21 mouse cellular contexts compared by ENCODE assay signal in the genomic region with DNA sequence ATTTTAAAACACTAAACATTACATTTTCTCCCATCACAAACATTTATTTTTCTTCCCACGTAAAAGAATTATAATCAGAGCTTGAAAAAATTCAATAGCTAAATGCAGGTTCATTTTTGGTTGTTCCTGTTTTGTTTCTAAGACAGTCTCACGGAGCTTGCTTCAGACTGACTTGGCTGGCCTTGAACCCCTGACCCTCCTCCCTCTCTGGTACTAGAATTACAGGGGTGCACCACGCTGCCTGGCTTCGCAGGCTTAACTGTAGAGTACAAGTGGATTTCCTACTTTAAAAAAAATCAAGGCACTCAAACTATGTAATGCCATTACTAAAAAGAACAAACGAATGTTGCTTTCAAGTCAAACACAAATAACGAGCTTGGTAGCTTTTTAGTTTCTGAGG. TPM values are rescaled to one million over a fixed set of nuclear protein-coding genes. Genes with fewer than 3 reads are reported as not detected.
DNase-seq lines count a peak whose midpoint lies in the region; ATAC-seq and TF ChIP-seq lines count a peak whose summit lies in the region.
"Had no signal": no experiment of that assay in that cellular context is flagged by ENCODE, and none has a peak within 500 bp of the region (broad histone marks: within the 10 kb centered on the region; RNA-seq: fewer than 3 reads in every experiment).

No protein-coding gene starts in this region.

- H3K4me2 ChIP-seq in midbrain, postnatal 0 days (ENCODE audit: low read depth, low read length, poor library complexity, severe bottlenecking): no peak overlapping the region
- no peak overlapping the region for H3K4me2 ChIP-seq in midbrain, embryonic 14.5 days (ENCODE audit: low read length)
- H3K4me2 ChIP-seq in intestine, postnatal 0 days (replicated peaks; ENCODE audit: low read depth): no peak overlapping the region
- H3K4me2 ChIP-seq: embryonic facial prominence, embryonic 15.5 days; heart, embryonic 12.5 days; hindbrain, embryonic 14.5 days; intestine, embryonic 15.5 days had no signal

- 70% methylated on average over 6 of the region's 6 CpGs for WGBS in midbrain, postnatal 0 days
- WGBS in midbrain, embryonic 14.5 days: 79% methylated on average over 6 of the region's 6 CpGs
- WGBS in intestine, postnatal 0 days: 70% methylated on average over 6 of the region's 6 CpGs

- no peak for TF ChIP-seq CTCF in midbrain, postnatal 0 days (IDR thresholded peaks at IDR 0.05)
- no peak for TF ChIP-seq CTCF in intestine, postnatal 0 days (IDR thresholded peaks at IDR 0.05; ENCODE audit: low read depth)

- H3K36me3 ChIP-seq in midbrain, postnatal 0 days (ENCODE audit: insufficient read depth, low read length): no peaks in the 10 kb centered on the region
- H3K36me3 ChIP-seq in midbrain, embryonic 14.5 days (ENCODE audit: control insufficient read depth, insufficient read depth, low read length): no peaks in the 10 kb centered on the region
- H3K36me3 ChIP-seq in intestine, postnatal 0 days (ENCODE audit: control insufficient read depth, insufficient read depth): no peaks in the 10 kb centered on the region
- H3K36me3 ChIP-seq: embryonic facial prominence, embryonic 15.5 days; forebrain, embryonic 10.5 days; heart, embryonic 12.5 days; hindbrain, embryonic 10.5 days; intestine, embryonic 15.5 days had no signal

- peak overlapping the region; percentile 26; the same call in 1 of the 2 replicates for H3K27ac ChIP-seq in midbrain, postnatal 0 days (ENCODE audit: low read depth, low read length)
- no peak overlapping the region for H3K27ac ChIP-seq in midbrain, embryonic 14.5 days (replicated peaks; ENCODE audit: low read depth, low read length)
- H3K27ac ChIP-seq in intestine, postnatal 0 days (ENCODE audit: low read depth, low read length): no peak overlapping the region
- H3K27ac ChIP-seq: embryonic facial prominence, embryonic 15.5 days; forebrain, embryonic 10.5 days; gastrocnemius, adult 2 months; hindbrain, embryonic 10.5 days; hindbrain, embryonic 14.5 days; intestine, embryonic 15.5 days had no signal

- no peak for DNase-seq in frontal cortex, postnatal 36 days (ENCODE audit: low spot score in 2 of 2)
- DNase-seq in midbrain, postnatal 0 days (ENCODE audit: low spot score): no peak
- DNase-seq in midbrain, embryonic 14.5 days: no peak
- peak; percentile 42 for DNase-seq in adrenal gland, adult 2 months
- peak; percentile 23 for DNase-seq in adrenal gland, postnatal 14 days
- DNase-seq in embryo, embryonic 9.5 days (ENCODE audit: extremely low spot score): no peak
- DNase-seq: cerebellum, adult 18-20 months; cerebellum, adult 9-11 months; cerebellum, postnatal 36 days; gastrocnemius, adult 2 months; gastrocnemius, postnatal 25 days had no signal

- no peak overlapping the region for H3K9ac ChIP-seq in midbrain, postnatal 0 days (replicated peaks; ENCODE audit: low read length, poor library complexity, severe bottlenecking)
- H3K9ac ChIP-seq in midbrain, embryonic 14.5 days (replicated peaks; ENCODE audit: low read length): no peak overlapping the region
- H3K9ac ChIP-seq in intestine, postnatal 0 days (ENCODE audit: low read depth, low read length): no peak overlapping the region
- H3K9ac ChIP-seq: embryonic facial prominence, embryonic 15.5 days; heart, embryonic 12.5 days; hindbrain, embryonic 14.5 days; intestine, embryonic 15.5 days had no signal

- ATAC-seq in frontal cortex, adult (ENCODE audit: low TSS enrichment): peak; percentile 41; the same call in 1 of the 2 replicates
- ATAC-seq in midbrain, postnatal 0 days (ENCODE audit: low FRiP score): no peak
- no peak for ATAC-seq in midbrain, embryonic 14.5 days (ENCODE audit: low FRiP score, low TSS enrichment)
- ATAC-seq in intestine, postnatal 0 days: no peak
- ATAC-seq: forebrain, embryonic 14.5 days; intestine, embryonic 15.5 days had no signal

- H3K4me1 ChIP-seq in midbrain, postnatal 0 days (ENCODE audit: insufficient read depth, low read length): 0 out of 2 replicates have a peak, but pooled peaks cover 2% of the 10 kb centered on the region
- H3K4me1 ChIP-seq in midbrain, embryonic 14.5 days (ENCODE audit: control insufficient read depth, insufficient read depth, low read length): no peaks in the 10 kb centered on the region
- H3K4me1 ChIP-seq in intestine, postnatal 0 days (replicated peaks; ENCODE audit: control insufficient read depth, insufficient read depth, low read length): no peaks in the 10 kb centered on the region; the same call in 1 of the 2 replicates
- H3K4me1 ChIP-seq: embryonic facial prominence, embryonic 15.5 days; forebrain, embryonic 10.5 days; hindbrain, embryonic 10.5 days had no signal

- H3K9me3 ChIP-seq in midbrain, postnatal 0 days (ENCODE audit: low read length): no peaks in the 10 kb centered on the region
- no peaks in the 10 kb centered on the region for H3K9me3 ChIP-seq in midbrain, embryonic 14.5 days (ENCODE audit: control insufficient read depth, low read length)
- H3K9me3 ChIP-seq in intestine, postnatal 0 days (ENCODE audit: control insufficient read depth): no peaks in the 10 kb centered on the region
- H3K9me3 ChIP-seq: embryonic facial prominence, embryonic 15.5 days; forebrain, embryonic 10.5 days; heart, embryonic 12.5 days; hindbrain, embryonic 10.5 days; intestine, embryonic 15.5 days had no signal

- H3K4me3 ChIP-seq in midbrain, postnatal 0 days (ENCODE audit: low read depth, low read length): no peak overlapping the region
- no peak overlapping the region for H3K4me3 ChIP-seq in midbrain, embryonic 14.5 days (replicated peaks; ENCODE audit: low read depth, low read length)
- H3K4me3 ChIP-seq in intestine, postnatal 0 days (ENCODE audit: low read depth, low read length): no peak overlapping the region
- H3K4me3 ChIP-seq: embryonic facial prominence, embryonic 15.5 days; erythroblast, embryonic 14.5 days; forebrain, embryonic 10.5 days; gastrocnemius, adult 2 months; heart, embryonic 12.5 days; hindbrain, embryonic 10.5 days; intestine, embryonic 15.5 days had no signal

- H3K27me3 ChIP-seq in midbrain, postnatal 0 days (ENCODE audit: insufficient read depth, low read length): no peaks in the 10 kb centered on the region
- no peaks in the 10 kb centered on the region for H3K27me3 ChIP-seq in midbrain, embryonic 14.5 days (ENCODE audit: control insufficient read depth, insufficient read depth, low read length)
- H3K27me3 ChIP-seq in intestine, postnatal 0 days (replicated peaks; ENCODE audit: control insufficient read depth, insufficient read depth, low read length): no peaks in the 10 kb centered on the region
- H3K27me3 ChIP-seq: embryonic facial prominence, embryonic 15.5 days; heart, embryonic 12.5 days; intestine, embryonic 15.5 days had no signal

RNA-seq across cellular contexts. Expression of a gene that starts 42.8 kb away (rescaled TPM):
- 164 and 176 TPM in 2 replicates for total RNA-seq in midbrain, postnatal 0 days (2014; rRNA removed)
- polyA plus RNA-seq in midbrain, postnatal 0 days (2015; fragmentation: Nextera tagmentation; extraction: Ambion mirVana): 167 and 169 TPM in 2 replicates
- polyA plus RNA-seq in midbrain, embryonic 14.5 days (2014; fragmentation: Nextera tagmentation; extraction: Ambion mirVana): 182 and 297 TPM in 2 replicates
- 100 to 1,000 TPM; 125 to 194 TPM for total RNA-seq in adrenal gland, adult 2 months (2021)
- polyA plus RNA-seq in adrenal gland, adult 2 months (2012; rRNA removed): 20.5 and 31.1 TPM in 2 replicates
- total RNA-seq in adrenal gland, postnatal 14 days (2021): 200 and 309 TPM in 2 replicates
- 101 and 107 TPM in 2 replicates for polyA plus RNA-seq in intestine, postnatal 0 days (2015; fragmentation: Nextera tagmentation; extraction: Ambion mirVana)

Comparison
In these comparisons a context has a peak if more than half of its experiments do, and no peak if none do; other contexts are left out.
1. DNase-seq: peak in adrenal gland, adult 2 months (single experiment) and adrenal gland, postnatal 14 days (single experiment); none in frontal cortex, postnatal 36 days (0 of 2), midbrain, postnatal 0 days (single experiment), midbrain, embryonic 14.5 days (single experiment) and embryo, embryonic 9.5 days (single experiment).